Mouse (Mus musculus): ENCODE results near the gene Gm49601. TPM values are rescaled to one million over a fixed set of nuclear protein-coding genes. Genes with fewer than 3 reads are reported as not detected.
A peak's percentile ranks its signal among the peaks of the same experiment; 100 is the strongest.

The Gm49601 gene
- 6.1 TPM for polyA plus RNA-seq (2021)

DNA sequence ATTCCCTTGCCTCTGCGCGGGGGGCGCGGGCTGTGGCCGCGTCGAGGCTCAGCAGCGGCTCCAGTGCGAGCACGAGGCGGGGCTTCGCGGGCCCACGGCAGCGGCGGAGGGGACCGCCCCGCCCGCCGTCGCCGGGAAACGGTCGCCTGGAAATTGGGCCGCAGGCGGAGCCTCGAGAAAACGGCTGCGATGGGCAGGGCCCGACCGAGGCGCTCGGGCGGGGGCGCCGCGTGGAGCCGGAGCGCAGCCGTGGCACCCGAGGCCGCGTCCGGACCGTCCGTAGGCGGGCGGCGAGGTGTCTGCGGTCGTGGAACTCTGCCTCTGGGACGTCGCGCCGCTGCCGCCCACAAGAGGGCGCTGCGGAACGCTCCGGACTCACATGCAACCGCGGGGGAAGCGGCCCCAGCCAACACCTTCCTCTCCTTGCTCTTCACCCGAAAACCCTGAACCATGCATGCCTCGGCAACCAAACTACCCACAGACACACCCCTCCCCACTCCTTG, at the start of gene Gm49601:
Gene Gm49601, minus strand, starts transcription at position 52 of the 503 bp plus-strand sequence.
- CTCF ChIA-PET = interaction anchor here (2.6 kb wide), 1 partner anchor 52 kb away, joined by 9 read pairs; no protein-coding TSS in a partner anchor
- no peak for TF ChIP-seq CTCF (IDR thresholded peaks at IDR 0.05)
- DNase-seq (ENCODE audit: low read depth, low spot score) (no peak), ATAC-seq (peak; percentile 28)
- H3K27me3 ChIP-seq = no peaks in the 10 kb centered on the region
- in situ Hi-C loops (cut with MboI; ENCODE audit: low pct_unique_long_range_greater_than_20kb) = no loop called here
- POLR2A ChIA-PET = no interaction called here

DNA sequence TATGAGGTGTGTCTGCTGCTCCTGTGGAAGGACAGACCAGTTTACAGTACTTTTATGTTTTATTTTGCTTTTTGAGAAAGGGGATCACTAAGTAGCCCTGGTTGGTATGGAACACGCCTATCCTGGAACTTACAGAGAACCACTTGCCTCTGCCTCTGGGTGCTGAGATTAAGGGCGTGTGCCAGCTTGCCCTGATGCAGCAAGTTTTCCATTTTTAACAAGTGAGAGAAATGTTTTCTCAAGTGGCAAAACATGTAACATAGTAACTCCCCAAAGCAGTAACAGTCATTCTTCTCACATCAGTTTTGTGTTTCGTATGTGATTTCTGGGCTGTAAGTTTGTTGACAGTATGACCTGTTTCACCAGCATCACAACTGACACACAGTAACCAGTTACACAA, 46.8 kb upstream of the Gm49601 start:
- no peak for TF ChIP-seq CTCF (IDR thresholded peaks at IDR 0.05)

DNA sequence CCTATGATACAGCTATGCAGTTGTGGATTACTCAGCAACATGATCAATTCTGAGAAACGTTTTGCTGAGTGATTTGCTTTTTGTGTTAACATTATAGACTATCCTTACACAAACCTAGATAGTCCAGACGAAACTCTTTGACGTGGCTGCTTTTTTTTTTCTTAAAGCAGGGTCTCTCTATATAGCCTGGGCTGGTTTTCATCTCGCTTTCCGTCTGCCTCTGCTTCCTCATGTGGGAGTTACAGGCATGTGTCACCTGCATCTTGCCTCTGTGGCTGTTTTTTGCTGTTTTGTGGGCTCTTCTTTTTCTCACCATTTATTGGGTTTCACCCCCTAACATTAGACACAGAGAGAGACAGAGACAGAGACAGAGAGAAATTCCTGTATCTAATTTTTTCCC, 45.8 kb upstream of the Gm49601 start:
- no peak for DNase-seq (ENCODE audit: low read depth, low spot score)
- ChIA-PET POLR2A (no interaction called here), CTCF (no interaction called here)
- TF ChIP-seq CTCF (IDR thresholded peaks at IDR 0.05) = no peak
- ATAC-seq = no peak
- no peaks in the 10 kb centered on the region for H3K27me3 ChIP-seq
- in situ Hi-C loops (cut with MboI; ENCODE audit: low pct_unique_long_range_greater_than_20kb) = loop anchor here (5.0 kb wide), 1 partner anchor 35 kb away; no protein-coding TSS in a partner anchor

More for the DNA sequence above, 46.8 kb upstream of the Gm49601 start:
- ChIA-PET POLR2A (no interaction called here), CTCF (interaction anchor here (1.1 to 1.5 kb wide), 2 partner anchors 10 to 13 kb away, joined by 3 read pairs; no protein-coding TSS in a partner anchor)
- in situ Hi-C loops (cut with MboI; ENCODE audit: low pct_unique_long_range_greater_than_20kb) = loop anchor here (5.0 kb wide), 1 partner anchor 36 kb away; no protein-coding TSS in a partner anchor
- no peaks in the 10 kb centered on the region for H3K27me3 ChIP-seq
- DNase-seq (ENCODE audit: low read depth, low spot score) (no peak), ATAC-seq (no peak)

DNA sequence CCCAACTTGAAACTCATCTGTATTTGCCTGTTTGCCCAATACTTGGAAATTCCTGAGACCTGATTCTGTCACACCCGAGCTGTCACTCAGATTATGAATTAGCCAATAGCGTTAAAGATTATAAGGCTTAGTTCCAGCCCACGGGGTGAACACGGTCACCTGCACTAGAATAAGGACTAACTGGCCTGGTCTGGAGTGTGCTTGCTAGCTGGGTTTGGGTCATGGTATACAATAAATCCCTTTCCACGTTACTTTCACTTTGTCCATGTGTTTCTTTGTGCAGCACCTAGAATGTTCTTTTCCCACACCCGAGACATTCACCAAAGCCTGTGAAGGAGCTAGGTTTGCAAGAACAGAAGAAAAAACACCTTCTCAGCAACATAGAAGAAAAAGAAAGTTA, 43.7 kb upstream of the Gm49601 start:
- H3K27me3 ChIP-seq = no peaks in the 10 kb centered on the region
- in situ Hi-C loops (cut with MboI; ENCODE audit: low pct_unique_long_range_greater_than_20kb) = loop anchor here (5.0 kb wide), 1 partner anchor 33 kb away; no protein-coding TSS in a partner anchor
- ATAC-seq (no peak), DNase-seq (ENCODE audit: low read depth, low spot score) (no peak)
- ChIA-PET POLR2A (no interaction called here), CTCF (interaction anchor here (0.6 kb wide), 1 partner anchor 183 kb away, joined by 3 read pairs; no protein-coding TSS in a partner anchor)
- no peak for TF ChIP-seq CTCF (IDR thresholded peaks at IDR 0.05)

DNA sequence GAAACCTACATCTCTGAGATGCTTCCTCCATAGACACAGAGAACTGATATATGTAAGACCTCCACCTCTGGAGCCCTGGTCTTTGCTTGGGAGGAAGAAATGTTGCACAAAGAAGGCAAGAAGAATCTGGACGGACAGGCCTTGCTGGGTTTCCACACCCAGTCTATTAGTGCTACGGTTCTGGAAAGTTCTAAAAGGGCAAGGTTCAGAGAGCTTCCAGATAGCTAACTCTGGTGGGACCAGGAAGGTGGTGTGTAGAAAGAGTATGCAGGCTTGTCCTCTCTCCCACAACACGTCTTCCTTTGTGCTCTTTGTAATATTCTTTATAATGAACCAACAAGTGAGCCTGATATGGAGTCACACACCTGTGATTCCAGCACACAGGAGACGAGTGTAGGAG, 32.4 kb upstream of the Gm49601 start:
- ATAC-seq = no peak

DNA sequence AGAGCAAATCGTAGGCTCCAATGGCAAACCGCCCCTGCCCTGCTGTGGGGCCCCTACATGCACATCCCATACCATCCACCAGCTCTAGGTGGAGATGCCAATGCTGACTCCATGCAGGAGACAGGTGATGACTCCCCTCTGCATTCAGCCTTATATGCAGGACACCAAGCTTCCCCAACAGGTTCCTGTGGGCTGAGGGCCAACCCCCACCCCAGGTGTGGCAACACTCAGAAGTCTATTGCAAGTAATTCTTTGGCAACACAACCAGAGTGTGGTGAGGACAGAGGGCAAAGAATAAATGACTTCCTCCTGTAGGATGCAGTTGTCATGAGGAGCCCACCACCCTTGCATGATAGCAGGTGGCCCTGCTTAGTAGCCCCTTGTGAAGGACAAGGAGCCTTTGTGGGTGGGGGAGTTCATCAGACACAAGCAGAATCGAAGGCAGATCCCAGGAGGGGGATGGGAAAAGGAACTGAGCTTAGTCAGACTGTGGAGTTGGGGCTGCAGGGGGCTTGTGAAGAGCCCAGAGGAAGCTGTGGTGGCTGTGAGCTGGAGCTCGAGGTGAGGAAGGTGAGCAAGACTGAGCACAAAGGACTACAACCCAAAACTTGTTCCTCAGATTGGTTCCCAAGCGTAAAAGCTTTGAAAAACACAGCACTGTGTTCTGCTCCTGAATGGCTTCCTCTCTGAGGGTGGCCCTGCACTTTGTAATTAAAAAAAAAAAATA, 29.3 kb upstream of the Gm49601 start:
- DNase-seq (ENCODE audit: low read depth, low spot score) = no peak
- peaks cover 2% of the 10 kb centered on the region for H3K27me3 ChIP-seq
- in situ Hi-C loops (cut with MboI; ENCODE audit: low pct_unique_long_range_greater_than_20kb) = no loop called here
- TF ChIP-seq CTCF (IDR thresholded peaks at IDR 0.05) = no peak
- ChIA-PET POLR2A (no interaction called here), CTCF (no interaction called here)
- ATAC-seq = no peak

More for the DNA sequence above, 32.4 kb upstream of the Gm49601 start:
- POLR2A ChIA-PET = no interaction called here
- no peaks in the 10 kb centered on the region for H3K27me3 ChIP-seq
- DNase-seq (ENCODE audit: low read depth, low spot score) = no peak
- TF ChIP-seq CTCF (IDR thresholded peaks at IDR 0.05) = no peak
- CTCF ChIA-PET = no interaction called here
- in situ Hi-C loops (cut with MboI; ENCODE audit: low pct_unique_long_range_greater_than_20kb) = no loop called here

DNA sequence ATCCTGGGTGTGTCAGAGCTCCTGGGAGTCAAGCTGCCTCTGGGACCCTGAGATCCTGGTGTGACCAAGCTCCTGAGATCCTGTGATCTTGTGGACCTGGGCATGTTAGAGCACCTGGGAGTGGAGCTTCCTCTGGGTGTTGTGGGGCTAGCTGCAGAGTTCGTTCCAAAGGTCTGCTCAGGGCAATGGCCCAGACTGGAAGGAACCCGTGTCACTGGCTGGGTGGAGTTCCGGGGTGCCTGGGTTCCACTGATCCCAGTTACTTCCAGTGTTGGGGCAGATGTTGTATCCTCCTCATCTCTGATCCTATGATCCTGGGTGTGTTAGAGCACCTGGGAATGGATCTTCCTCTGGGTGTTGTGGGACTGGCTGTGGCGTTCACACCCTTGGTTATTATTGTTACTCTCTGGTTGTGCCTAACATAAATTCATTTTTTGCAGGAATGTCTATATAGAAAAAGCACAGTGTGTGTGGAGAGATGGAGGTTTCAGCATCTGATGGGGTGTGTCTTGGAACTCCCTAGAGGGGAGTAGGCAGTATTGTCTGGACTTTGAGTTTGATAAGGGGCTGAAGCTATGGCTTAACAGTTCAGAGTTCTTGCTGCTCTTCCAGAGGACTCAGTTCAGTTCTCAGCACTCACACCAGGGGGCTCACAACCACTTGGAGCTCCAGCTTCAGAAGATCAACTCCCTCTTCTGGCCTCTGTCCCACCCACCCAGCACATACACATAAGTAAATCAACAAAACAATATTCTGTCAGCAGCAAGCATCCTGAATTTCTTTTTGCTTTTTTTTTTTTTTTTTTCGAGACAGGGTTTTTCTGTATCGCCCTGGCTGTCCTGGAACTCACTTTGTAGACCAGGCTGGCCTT, 27.3 kb upstream of the Gm49601 start:
- ATAC-seq = no peak
- POLR2A ChIA-PET = no interaction called here

DNA sequence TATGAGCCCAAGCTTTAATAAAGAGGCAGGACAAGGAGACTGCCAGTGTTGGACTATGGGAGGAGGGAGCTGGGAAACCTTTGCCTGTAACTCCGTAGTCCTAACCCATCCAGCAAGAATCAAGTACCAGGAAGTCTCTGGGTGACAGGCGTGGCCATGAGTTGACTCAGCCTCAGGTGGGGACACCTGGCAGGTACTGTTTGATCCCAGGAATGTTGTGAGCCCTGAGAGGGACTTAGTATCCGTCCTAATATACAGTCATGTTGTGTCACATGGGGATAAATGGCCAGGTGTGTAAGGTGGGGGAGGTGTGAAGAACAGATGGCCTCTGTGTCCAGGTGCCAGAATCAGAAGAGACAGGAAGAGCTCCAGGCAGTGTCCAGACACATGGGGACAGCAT, 22.9 kb upstream of the Gm49601 start:
- POLR2A ChIA-PET = no interaction called here
- peaks cover 8% of the 10 kb centered on the region for H3K27me3 ChIP-seq
- CTCF ChIA-PET = no interaction called here
- in situ Hi-C loops (cut with MboI; ENCODE audit: low pct_unique_long_range_greater_than_20kb) = no loop called here
- no peak for TF ChIP-seq CTCF (IDR thresholded peaks at IDR 0.05)
- no peak for DNase-seq (ENCODE audit: low read depth, low spot score)
- no peak for ATAC-seq

More for the DNA sequence above, 27.3 kb upstream of the Gm49601 start:
- no peak for TF ChIP-seq CTCF (IDR thresholded peaks at IDR 0.05)
- DNase-seq (ENCODE audit: low read depth, low spot score) = no peak
- H3K27me3 ChIP-seq = peaks cover 8% of the 10 kb centered on the region
- CTCF ChIA-PET = no interaction called here
- in situ Hi-C loops (cut with MboI; ENCODE audit: low pct_unique_long_range_greater_than_20kb) = no loop called here

DNA sequence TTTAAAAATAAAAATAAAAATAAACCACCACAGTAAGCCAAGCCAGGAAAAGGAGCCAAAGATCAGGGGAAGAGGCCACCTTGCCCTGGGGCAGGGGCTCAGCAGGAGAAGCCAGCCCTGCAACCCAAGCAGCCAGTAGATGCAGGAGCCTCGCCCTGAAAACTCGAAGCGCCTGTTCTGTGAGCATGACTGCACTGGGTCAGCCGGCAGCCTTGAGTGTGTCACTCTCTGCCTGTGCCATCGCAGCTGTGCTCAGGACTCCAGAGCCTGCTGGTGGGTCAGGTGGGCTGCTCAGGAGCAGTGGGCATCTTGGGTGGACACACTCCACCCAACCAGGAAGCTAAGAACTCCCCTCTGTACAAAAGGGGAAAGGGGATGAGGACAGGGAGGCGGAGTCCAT, 19.1 kb upstream of the Gm49601 start:
- no peak for DNase-seq (ENCODE audit: low read depth, low spot score)
- TF ChIP-seq CTCF (IDR thresholded peaks at IDR 0.05) = no peak
- in situ Hi-C loops (cut with MboI; ENCODE audit: low pct_unique_long_range_greater_than_20kb) = no loop called here
- ATAC-seq = no peak
- ChIA-PET POLR2A (no interaction called here), CTCF (no interaction called here)
- H3K27me3 ChIP-seq = peaks cover 4% of the 10 kb centered on the region

DNA sequence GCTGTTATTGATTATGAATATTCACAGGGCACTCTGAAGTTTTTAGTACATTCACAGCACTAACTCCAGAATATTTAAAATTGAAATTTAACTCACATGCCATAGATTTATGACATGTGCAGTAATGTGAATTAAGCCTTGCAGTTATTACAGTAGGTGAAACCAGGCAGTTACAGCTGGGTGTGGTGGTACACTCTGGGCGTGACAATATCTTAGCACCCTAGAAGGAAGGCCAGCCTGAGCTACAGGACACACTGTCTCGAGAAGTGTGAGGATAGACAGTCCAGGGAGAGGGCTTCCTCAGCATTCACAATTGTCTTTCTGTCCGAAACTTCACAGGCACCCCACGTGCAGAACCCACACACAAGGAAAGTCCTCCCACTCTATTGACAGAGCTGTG, 18.3 kb upstream of the Gm49601 start:
- in situ Hi-C loops (cut with MboI; ENCODE audit: low pct_unique_long_range_greater_than_20kb) = no loop called here
- no peak for TF ChIP-seq CTCF (IDR thresholded peaks at IDR 0.05)
- POLR2A ChIA-PET = no interaction called here

More for the DNA sequence above, 18.3 kb upstream of the Gm49601 start:
- DNase-seq (ENCODE audit: low read depth, low spot score) (no peak), ATAC-seq (no peak)
- CTCF ChIA-PET = interaction anchor here (0.7 kb wide), 1 partner anchor 12 kb away, joined by 3 read pairs; no protein-coding TSS in a partner anchor
- peaks cover 8% of the 10 kb centered on the region for H3K27me3 ChIP-seq

All from Patski (cell line).